Mouse (Mus musculus) embryonic stem cell, embryonic (primary cell): ENCODE measurements around the gene Obp2a.
"Not testable (repeated sequence)": the region's sequence is repeated elsewhere in the genome, so short reads cannot be mapped to it uniquely, and the experiment has no call there.

ENCODE experiments used
- CTCF ChIA-PET, 4 experiments: fragments of 300-600 bp in 2 of 4; fragments of 350-600 bp in 2 of 4; sonication (Branson Sonifier 250); formaldehyde crosslinking; loops; one replicate each; lab custom pipeline; 2022; ENCODE audit warnings: inconsistent platforms in 2 of 4; lab: Charles Lee
- POLR2A ChIA-PET, 4 experiments: fragments of 300-600 bp in 2 of 4; fragments of 350-600 bp in 2 of 4; sonication (Branson Sonifier 250); formaldehyde crosslinking; loops; one replicate each; lab custom pipeline; 2022; ENCODE audit warnings: antibody characterized with exemption in 4 of 4, inconsistent platforms in 1 of 4; lab: Charles Lee

The Obp2a gene

GRCm38 (mm10) chr2:25701001-25701400 is 1.2 kb downstream of the Obp2a start:
- POLR2A ChIA-PET, result interaction anchor here in 1 of 4 experiments (1.2 kb wide), 1 partner anchor 9 kb away, joined by 3 read pairs; no protein-coding TSS in a partner anchor
- CTCF ChIA-PET, result no interaction called here

- POLR2A ChIA-PET, result interaction anchor here in 1 of 4 experiments (1.7 kb wide), 1 partner anchor 9 kb away, joined by 7 read pairs; no protein-coding TSS in a partner anchor
Observed at GRCm38 (mm10) chr2:25703706-25704105, 3.9 kb downstream of the Obp2a start.

GRCm38 (mm10) chr2:25706643-25707481 is 7.0 kb downstream of the Obp2a start, which contains the start of gene Bmyc:
Gene Bmyc, plus strand, starts transcription at chr2:25706739.
- ChIA-PET CTCF (interaction anchor here (0.8 to 3.6 kb wide), 11 partner anchors 9 to 447 kb away, joined by 3 to 26 read pairs (median 5); partner anchors contain the start of gene Abca2 (in 1 of the 4)), POLR2A (interaction anchor here in 3 of 4 experiments (0.6 to 4.4 kb wide), 26 partner anchors 9 to 865 kb away, joined by 3 to 25 read pairs (median 3); partner anchors contain the start of genes Camsap1 (in 1 of the 3), Cysrt1 (in 1 of the 3), Kcnt1 (in 1 of the 3) and Rnf208 (in 1 of the 3))

More at GRCm38 (mm10) chr2:25703706-25704105, 3.9 kb downstream of the Obp2a start:
- CTCF ChIA-PET, result interaction anchor here (1.0 to 1.9 kb wide), 5 partner anchors 9 to 10 kb away, joined by 3 to 7 read pairs (median 4); no protein-coding TSS in a partner anchor

GRCm38 (mm10) chr2:25708121-25708520 is 8.3 kb downstream of the Obp2a start:
- CTCF ChIA-PET, result interaction anchor here (0.5 to 3.6 kb wide), 13 partner anchors 8 to 446 kb away, joined by 3 to 26 read pairs (median 4); partner anchors contain the start of gene Ajm1 (in 1 of the 4)
- POLR2A ChIA-PET, result interaction anchor here (0.5 to 4.4 kb wide), 11 partner anchors 12 to 349 kb away, joined by 3 to 25 read pairs (median 4); partner anchors contain the start of genes Kcnt1 (in 1 of the 4) and Rabl6 (in 1 of the 4)

- CTCF ChIA-PET, result interaction anchor here in 1 of 4 experiments (3.4 kb wide), 1 partner anchor 14 kb away, joined by 24 read pairs; no protein-coding TSS in a partner anchor
Observed at GRCm38 (mm10) chr2:25709056-25709455, 9.2 kb downstream of the Obp2a start.

GRCm38 (mm10) chr2:25709791-25710190 is 9.9 kb downstream of the Obp2a start:
- POLR2A ChIA-PET, result interaction anchor here in 1 of 4 experiments (0.7 kb wide), 1 partner anchor 746 kb away, joined by 3 read pairs; no protein-coding TSS in a partner anchor
- CTCF ChIA-PET, result not testable (repeated sequence)

More at GRCm38 (mm10) chr2:25709056-25709455, 9.2 kb downstream of the Obp2a start:
- POLR2A ChIA-PET, result interaction anchor here in 2 of 4 experiments (1.0 to 4.4 kb wide), 4 partner anchors 13 to 154 kb away, joined by 3 to 25 read pairs (median 12); partner anchors contain the start of genes Kcnt1 (in 1 of the 2) and Rabl6 (in 1 of the 2)

GRCm38 (mm10) chr2:25711641-25712040 is 11.8 kb downstream of the Obp2a start:
- CTCF ChIA-PET, result interaction anchor here in 1 of 4 experiments (0.6 to 0.8 kb wide), 2 partner anchors 584 to 734 kb away, joined by 3 read pairs; no protein-coding TSS in a partner anchor
- POLR2A ChIA-PET, result interaction anchor here in 2 of 4 experiments (0.6 to 0.7 kb wide), 3 partner anchors 38 to 627 kb away, joined by 3 to 8 read pairs (median 8); no protein-coding TSS in a partner anchor

- POLR2A ChIA-PET, result no interaction called here
- CTCF ChIA-PET, result no interaction called here
Observed at GRCm38 (mm10) chr2:25717222-25717621, 17.4 kb downstream of the Obp2a start.

GRCm38 (mm10) chr2:25733199-25733930 is 33.5 kb downstream of the Obp2a start:
- CTCF ChIA-PET, result no interaction called here
- POLR2A ChIA-PET, result no interaction called here

GRCm38 (mm10) chr2:25736709-25737108 is 36.9 kb downstream of the Obp2a start, which contains the start of gene Obp2b:
Gene Obp2b, plus strand, starts transcription at chr2:25737009.
- CTCF ChIA-PET, POLR2A ChIA-PET: not testable (repeated sequence)

GRCm38 (mm10) chr2:25741671-25742070 is 41.8 kb downstream of the Obp2a start:
- CTCF ChIA-PET, result interaction anchor here in 1 of 4 experiments (0.6 kb wide), 1 partner anchor 562 kb away, joined by 3 read pairs; no protein-coding TSS in a partner anchor

More at GRCm38 (mm10) chr2:25741671-25742070, 41.8 kb downstream of the Obp2a start:
- POLR2A ChIA-PET, result no interaction called here
